Mouse (Mus musculus): ENCODE results near the gene Rnf149. TPM values are rescaled to one million over a fixed set of nuclear protein-coding genes. Genes with fewer than 3 reads are reported as not detected.

Rnf149 gene
- polyA plus RNA-seq, 1 experiment from 2014 or later, result 25.9 TPM

DNA sequence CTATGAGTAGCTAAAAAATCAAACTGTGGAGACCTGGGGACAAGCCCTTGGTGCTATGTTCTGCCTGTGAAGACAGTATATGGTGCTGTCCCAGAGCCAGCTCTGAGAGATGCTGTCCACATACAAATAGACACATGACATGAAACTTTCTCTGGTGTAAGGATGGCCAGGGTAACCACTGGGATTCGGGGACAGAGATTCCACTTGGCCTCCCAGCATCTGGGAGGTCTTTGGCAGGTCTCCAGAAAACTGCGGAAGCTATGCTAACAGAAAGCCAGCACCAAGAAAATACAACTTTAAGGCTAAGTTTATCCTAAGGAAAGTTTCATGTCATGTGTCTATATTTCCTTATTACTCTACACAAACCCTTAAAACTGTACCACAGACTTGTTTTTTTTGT lies 27.4 kb downstream of the Rnf149 start:
- H3K4me1 ChIP-seq (ENCODE audit: insufficient read depth), result no peaks in the 10 kb centered on the region
- H3K9ac ChIP-seq (replicated peaks), result no peak overlapping the region
- H3K36me3 ChIP-seq (replicated peaks; ENCODE audit: insufficient read depth, low read length), result peaks cover 58% of the 10 kb centered on the region
- no peaks in the 10 kb centered on the region for H3K9me3 ChIP-seq (ENCODE audit: low read length)
- no peak overlapping the region for H3K4me2 ChIP-seq (ENCODE audit: low read depth, low read length)
- H3K4me3 ChIP-seq (ENCODE audit: low read depth, low read length), result no peak overlapping the region
- H3K27me3 ChIP-seq (ENCODE audit: insufficient read depth, low read length), result no peaks in the 10 kb centered on the region
- TF ChIP-seq EP300 (IDR thresholded peaks at IDR 0.05; ENCODE audit: low read depth) (no peak), CTCF (IDR thresholded peaks at IDR 0.05; ENCODE audit: low read depth) (no peak)
- ATAC-seq, result no peak
- WGBS (ENCODE audit: insufficient replicate concordance), result 81% methylated on average over 2 of the region's 2 CpGs
- H3K27ac ChIP-seq (ENCODE audit: low read depth), result no peak overlapping the region
- no peak for DNase-seq

GRCm38 (mm10) chr1:39547238-39547637 lies 30.0 kb downstream of the Rnf149 start:
- no peaks in the 10 kb centered on the region for H3K27me3 ChIP-seq (ENCODE audit: insufficient read depth, low read length)
- H3K9ac ChIP-seq (replicated peaks), result no peak overlapping the region
- no peaks in the 10 kb centered on the region for H3K4me1 ChIP-seq (ENCODE audit: insufficient read depth)
- ATAC-seq (no peak), DNase-seq (no peak)
- no peak overlapping the region for H3K4me2 ChIP-seq (ENCODE audit: low read depth, low read length)
- WGBS (ENCODE audit: insufficient replicate concordance), result 54% methylated on average over 2 of the region's 2 CpGs
- H3K4me3 ChIP-seq (ENCODE audit: low read depth, low read length), result no peak overlapping the region
- H3K27ac ChIP-seq (ENCODE audit: low read depth), result no peak overlapping the region
- H3K9me3 ChIP-seq (ENCODE audit: low read length), result no peaks in the 10 kb centered on the region
- H3K36me3 ChIP-seq (replicated peaks; ENCODE audit: insufficient read depth, low read length), result peaks cover 60% of the 10 kb centered on the region
- TF ChIP-seq EP300 (IDR thresholded peaks at IDR 0.05; ENCODE audit: low read depth), result no peak
- TF ChIP-seq CTCF (IDR thresholded peaks at IDR 0.05; ENCODE audit: low read depth), result no peak

- peaks cover 60% of the 10 kb centered on the region for H3K36me3 ChIP-seq (replicated peaks; ENCODE audit: insufficient read depth, low read length)
- 87% methylated on average over 6 of the region's 6 CpGs for WGBS (ENCODE audit: insufficient replicate concordance)
- no peak for ATAC-seq
Measured at GRCm38 (mm10) chr1:39546160-39546866, 30.9 kb downstream of the Rnf149 start.

GRCm38 (mm10) chr1:39545589-39545988 lies 31.6 kb downstream of the Rnf149 start:
- Histone ChIP-seq H3K4me2 (ENCODE audit: low read depth, low read length) (no peak overlapping the region), H3K36me3 (replicated peaks; ENCODE audit: insufficient read depth, low read length) (peaks cover 62% of the 10 kb centered on the region)
- no peak for DNase-seq

More at GRCm38 (mm10) chr1:39546160-39546866, 30.9 kb downstream of the Rnf149 start:
- no peak overlapping the region for H3K27ac ChIP-seq (ENCODE audit: low read depth)
- H3K9ac ChIP-seq (replicated peaks), result no peak overlapping the region
- H3K4me3 ChIP-seq (ENCODE audit: low read depth, low read length), result no peak overlapping the region
- H3K9me3 ChIP-seq (ENCODE audit: low read length), result no peaks in the 10 kb centered on the region
- DNase-seq, result no peak
- TF ChIP-seq EP300 (IDR thresholded peaks at IDR 0.05; ENCODE audit: low read depth) (no peak), CTCF (IDR thresholded peaks at IDR 0.05; ENCODE audit: low read depth) (no peak)
- no peaks in the 10 kb centered on the region for H3K27me3 ChIP-seq (ENCODE audit: insufficient read depth, low read length)
- no peak overlapping the region for H3K4me2 ChIP-seq (ENCODE audit: low read depth, low read length)
- no peaks in the 10 kb centered on the region for H3K4me1 ChIP-seq (ENCODE audit: insufficient read depth)

GRCm38 (mm10) chr1:39540592-39540991 lies 36.6 kb downstream of the Rnf149 start:
- no peak for DNase-seq
- no peak for ATAC-seq
- peaks cover 58% of the 10 kb centered on the region for H3K36me3 ChIP-seq (replicated peaks; ENCODE audit: insufficient read depth, low read length)

More at GRCm38 (mm10) chr1:39545589-39545988, 31.6 kb downstream of the Rnf149 start:
- Histone ChIP-seq H3K9me3 (ENCODE audit: low read length) (no peaks in the 10 kb centered on the region; the same call in 1 of the 2 replicates), H3K27ac (ENCODE audit: low read depth) (no peak overlapping the region), H3K27me3 (ENCODE audit: insufficient read depth, low read length) (no peaks in the 10 kb centered on the region), H3K4me1 (ENCODE audit: insufficient read depth) (no peaks in the 10 kb centered on the region), H3K4me3 (ENCODE audit: low read depth, low read length) (no peak overlapping the region), H3K9ac (replicated peaks) (no peak overlapping the region)
- ATAC-seq, result no peak
- no peak for TF ChIP-seq EP300 (IDR thresholded peaks at IDR 0.05; ENCODE audit: low read depth)
- TF ChIP-seq CTCF (IDR thresholded peaks at IDR 0.05; ENCODE audit: low read depth), result no peak
- 74% methylated on average over 7 of the region's 7 CpGs for WGBS (ENCODE audit: insufficient replicate concordance)

DNA sequence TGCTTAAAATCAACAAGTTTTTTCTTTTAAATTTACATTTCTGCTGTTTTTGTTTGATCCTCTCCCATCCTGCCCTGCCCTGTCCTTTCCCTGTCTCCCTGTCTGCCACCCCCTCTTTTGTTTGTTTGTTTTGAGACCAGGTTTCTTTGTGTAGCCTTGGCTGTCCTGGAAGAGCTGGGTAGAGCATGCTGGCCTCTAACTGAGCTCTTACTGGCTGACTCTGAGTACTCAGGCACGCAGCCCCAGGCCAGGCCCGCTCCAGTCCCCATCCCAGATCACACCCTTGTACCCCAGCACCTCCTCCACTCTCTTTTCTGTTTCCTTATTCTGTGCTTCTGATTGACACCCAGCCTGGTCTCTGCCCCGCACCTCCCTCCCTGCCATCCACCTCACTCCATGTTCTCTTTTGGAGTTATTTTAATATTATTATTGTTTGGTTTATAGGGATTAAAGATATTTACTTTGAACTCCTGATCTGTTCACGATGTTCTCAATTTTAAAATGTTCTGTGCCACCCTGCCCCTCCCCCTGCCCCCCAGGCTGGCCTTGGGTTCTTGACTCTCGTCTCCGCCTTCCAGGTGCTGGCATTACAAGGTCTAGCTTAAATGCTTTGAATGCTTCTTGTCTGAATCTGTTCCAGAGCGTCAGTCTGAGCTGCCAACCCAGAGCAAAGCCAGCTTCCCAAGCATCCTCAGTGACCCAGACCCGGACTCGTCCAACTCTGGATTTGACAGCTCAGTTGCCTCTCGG lies 39.4 kb downstream of the Rnf149 start:
- Histone ChIP-seq H3K27ac (ENCODE audit: low read depth) (no peak overlapping the region), H3K4me1 (ENCODE audit: insufficient read depth) (peaks cover 16% of the 10 kb centered on the region), H3K9ac (replicated peaks) (0 out of 2 replicates have a peak overlapping the region, but pooled peaks have one; percentile 30), H3K9me3 (ENCODE audit: low read length) (no peaks in the 10 kb centered on the region; the same call in 1 of the 2 replicates), H3K4me2 (ENCODE audit: low read depth, low read length) (no peak overlapping the region), H3K27me3 (ENCODE audit: insufficient read depth, low read length) (no peaks in the 10 kb centered on the region), H3K36me3 (replicated peaks; ENCODE audit: insufficient read depth, low read length) (peaks cover 37% of the 10 kb centered on the region), H3K4me3 (ENCODE audit: low read depth, low read length) (no peak overlapping the region)
- ATAC-seq (no peak), DNase-seq (no peak)
- 84% methylated on average over 10 of the region's 10 CpGs for WGBS (ENCODE audit: insufficient replicate concordance)
- TF ChIP-seq CTCF (IDR thresholded peaks at IDR 0.05; ENCODE audit: low read depth) (no peak), EP300 (IDR thresholded peaks at IDR 0.05; ENCODE audit: low read depth) (no peak)

More at GRCm38 (mm10) chr1:39540592-39540991, 36.6 kb downstream of the Rnf149 start:
- H3K4me1 ChIP-seq (ENCODE audit: insufficient read depth), result peaks cover 11% of the 10 kb centered on the region
- H3K4me2 ChIP-seq (ENCODE audit: low read depth, low read length), result no peak overlapping the region
- no peaks in the 10 kb centered on the region; the same call in 1 of the 2 replicates for H3K9me3 ChIP-seq (ENCODE audit: low read length)
- no peak for TF ChIP-seq EP300 (IDR thresholded peaks at IDR 0.05; ENCODE audit: low read depth)
- 0 out of 2 replicates have a peak, but pooled peaks have one; percentile 17 for TF ChIP-seq CTCF (IDR thresholded peaks at IDR 0.05; ENCODE audit: low read depth)
- H3K27ac ChIP-seq (ENCODE audit: low read depth), result no peak overlapping the region
- H3K4me3 ChIP-seq (ENCODE audit: low read depth, low read length), result no peak overlapping the region
- H3K9ac ChIP-seq (replicated peaks), result no peak overlapping the region
- H3K27me3 ChIP-seq (ENCODE audit: insufficient read depth, low read length), result no peaks in the 10 kb centered on the region
